Mouse (Mus musculus): ENCODE measurements around the gene Atp6v1g2.

Atp6v1g2 gene

DNA sequence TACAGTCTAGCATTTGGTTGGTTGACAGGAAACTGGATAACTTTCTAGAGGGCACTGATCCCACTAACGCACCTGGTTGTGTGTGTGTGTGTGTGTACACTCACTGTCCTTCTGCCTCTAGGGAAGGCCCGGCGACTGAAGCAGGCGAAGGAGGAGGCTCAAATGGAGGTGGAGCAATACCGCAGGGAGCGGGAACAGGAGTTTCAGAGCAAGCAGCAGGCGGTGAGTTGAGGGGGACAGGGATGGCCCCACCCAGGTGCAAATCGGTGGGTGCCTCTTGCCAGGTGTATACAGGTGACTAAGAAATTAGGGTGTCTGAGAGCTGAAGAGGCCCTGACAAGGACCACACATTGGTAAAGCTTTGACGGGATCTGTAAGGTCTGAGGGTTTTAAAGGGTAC lies 3.5 kb downstream of the Atp6v1g2 start:
- no peak for DNase-seq (ENCODE audit: low spot score in 2 of 2)

DNA sequence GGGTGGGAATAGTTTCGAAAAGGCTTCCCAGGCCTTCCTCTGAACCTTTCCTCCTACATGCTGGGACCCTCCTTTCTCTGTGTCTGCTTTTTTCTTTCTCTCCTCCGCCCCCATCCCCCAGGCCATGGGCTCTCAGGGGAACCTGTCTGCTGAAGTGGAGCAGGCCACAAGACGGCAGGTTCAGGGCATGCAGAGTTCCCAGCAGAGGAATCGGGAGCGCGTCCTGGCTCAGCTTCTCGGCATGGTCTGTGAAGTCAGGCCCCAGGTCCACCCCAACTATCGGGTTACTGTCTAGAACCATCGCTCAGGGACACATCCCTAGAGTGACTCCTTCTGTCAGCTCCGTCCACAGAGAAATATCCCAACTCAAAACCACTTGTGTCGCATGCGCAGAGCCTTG lies 4.0 kb downstream of the Atp6v1g2 start:
- DNase-seq (ENCODE audit: low spot score in 2 of 2) = no peak

DNA sequence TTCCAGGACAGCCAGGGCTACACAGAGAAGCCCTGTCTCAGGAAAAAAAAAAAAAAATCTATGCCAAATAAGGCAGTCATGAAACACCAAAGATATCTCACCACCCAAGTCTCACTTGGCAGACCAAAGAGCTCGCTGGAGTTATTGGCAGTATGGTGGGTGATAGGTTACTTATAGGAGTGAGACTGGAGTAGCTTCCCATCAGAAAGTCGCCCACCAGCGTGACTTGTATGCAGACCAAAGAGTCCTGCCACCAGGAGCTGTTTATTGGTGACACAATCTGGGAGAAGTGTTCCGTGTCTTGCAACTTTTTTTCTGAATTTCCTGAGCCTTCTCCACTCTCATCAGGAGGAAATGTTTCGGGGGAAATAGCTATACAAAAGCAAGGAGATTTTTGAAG lies 6.2 kb downstream of the Atp6v1g2 start:
- no peak for DNase-seq (ENCODE audit: low spot score in 2 of 2)

DNA sequence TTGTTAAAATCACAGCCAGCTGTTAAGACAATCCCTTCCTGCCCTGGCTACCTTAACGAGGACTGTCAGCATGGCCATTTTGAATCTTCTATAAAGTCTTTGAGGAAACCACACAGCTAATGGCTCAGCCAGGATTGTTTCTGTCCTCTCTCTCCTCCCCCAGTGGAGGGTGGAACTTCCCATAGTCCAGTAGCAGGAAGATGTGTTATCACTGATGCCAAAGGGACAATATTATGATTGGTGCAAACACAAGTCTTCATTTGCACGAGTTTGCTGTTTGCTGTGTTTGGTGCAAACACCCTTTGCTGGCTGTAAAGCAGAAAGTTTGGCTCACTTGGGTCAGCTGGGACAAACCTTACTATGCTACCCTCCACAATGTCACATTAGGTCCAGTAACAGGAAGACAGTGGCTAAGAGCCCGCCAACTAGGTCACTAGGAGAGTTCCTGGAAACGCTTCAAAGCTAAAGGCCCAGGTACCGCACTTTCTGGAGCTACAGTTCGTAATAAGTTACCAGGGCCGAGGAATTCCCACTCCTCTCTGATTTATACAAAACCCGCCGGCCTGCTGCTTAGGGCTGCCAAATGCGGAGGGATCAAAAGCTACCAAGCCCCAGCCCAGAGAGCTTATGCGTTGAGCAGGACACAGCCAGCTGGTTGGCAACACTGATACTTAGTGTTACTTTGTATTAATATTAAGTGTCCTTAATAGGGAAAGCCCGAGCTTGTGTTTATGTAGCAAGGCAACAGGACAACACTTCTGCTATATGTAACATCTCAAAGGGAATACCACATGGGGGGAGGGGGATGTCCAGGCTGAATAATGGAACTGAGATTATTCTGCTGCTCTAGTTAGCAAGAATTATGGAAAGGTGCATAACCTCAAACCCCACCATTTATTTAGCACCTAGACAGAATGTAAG lies 7.2 kb downstream of the Atp6v1g2 start:
- DNase-seq (ENCODE audit: low spot score in 2 of 2) = no peak

DNA sequence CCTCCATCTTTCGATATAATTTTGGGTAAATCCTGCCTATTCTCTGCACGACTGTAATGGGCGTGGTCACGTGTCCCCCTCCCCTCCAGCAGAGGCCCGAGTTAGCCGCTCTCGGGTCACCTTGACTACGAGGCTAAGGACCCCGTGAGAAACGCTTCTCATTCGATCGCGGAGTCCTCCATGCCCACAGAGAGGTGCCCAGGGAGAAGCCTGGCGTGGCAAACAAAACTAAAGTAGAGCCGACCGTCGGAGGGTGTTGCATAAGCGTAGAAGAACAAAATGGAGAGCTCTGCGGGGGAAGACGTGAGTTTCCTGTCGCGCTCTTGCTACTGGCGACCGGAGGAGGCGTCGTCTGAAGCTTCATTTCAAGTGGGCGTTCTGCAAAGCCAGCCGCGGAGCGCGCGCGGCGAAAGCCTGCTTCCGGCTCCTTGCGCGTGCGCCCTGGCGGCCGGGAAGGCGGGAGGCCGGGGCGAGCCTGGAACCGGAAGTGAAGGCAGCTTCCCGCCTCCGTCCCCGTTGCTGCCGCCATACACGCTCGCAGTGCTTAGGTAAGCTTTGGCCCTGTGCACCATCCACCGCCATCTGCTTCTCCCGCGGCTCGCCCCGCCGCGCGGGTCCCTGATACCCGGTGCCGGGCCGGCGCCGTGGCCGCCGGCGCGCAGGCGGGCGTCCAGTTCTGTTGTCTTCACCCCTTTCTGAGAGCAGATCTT lies 8.0 kb downstream of the Atp6v1g2 start, which contains the start of gene Ddx39b:
Ddx39b (plus strand) TSS at position 442 of the 710 bp plus-strand sequence.
- peak; percentile 92 to 95 for DNase-seq (ENCODE audit: low spot score in 2 of 2)

- peak; percentile 65 to 70 for DNase-seq (ENCODE audit: low spot score in 2 of 2)
These were observed 8.8 kb downstream of the Atp6v1g2 start for GRCm38 (mm10) chr17:35242015-35242941.

- peak; percentile 42 to 56 for DNase-seq (ENCODE audit: low spot score in 2 of 2)
These were observed 9.6 kb downstream of the Atp6v1g2 start for GRCm38 (mm10) chr17:35243086-35243485.

- DNase-seq (ENCODE audit: low spot score in 2 of 2) = no peak
These were observed 11.5 kb downstream of the Atp6v1g2 start for GRCm38 (mm10) chr17:35244999-35245398.

DNA sequence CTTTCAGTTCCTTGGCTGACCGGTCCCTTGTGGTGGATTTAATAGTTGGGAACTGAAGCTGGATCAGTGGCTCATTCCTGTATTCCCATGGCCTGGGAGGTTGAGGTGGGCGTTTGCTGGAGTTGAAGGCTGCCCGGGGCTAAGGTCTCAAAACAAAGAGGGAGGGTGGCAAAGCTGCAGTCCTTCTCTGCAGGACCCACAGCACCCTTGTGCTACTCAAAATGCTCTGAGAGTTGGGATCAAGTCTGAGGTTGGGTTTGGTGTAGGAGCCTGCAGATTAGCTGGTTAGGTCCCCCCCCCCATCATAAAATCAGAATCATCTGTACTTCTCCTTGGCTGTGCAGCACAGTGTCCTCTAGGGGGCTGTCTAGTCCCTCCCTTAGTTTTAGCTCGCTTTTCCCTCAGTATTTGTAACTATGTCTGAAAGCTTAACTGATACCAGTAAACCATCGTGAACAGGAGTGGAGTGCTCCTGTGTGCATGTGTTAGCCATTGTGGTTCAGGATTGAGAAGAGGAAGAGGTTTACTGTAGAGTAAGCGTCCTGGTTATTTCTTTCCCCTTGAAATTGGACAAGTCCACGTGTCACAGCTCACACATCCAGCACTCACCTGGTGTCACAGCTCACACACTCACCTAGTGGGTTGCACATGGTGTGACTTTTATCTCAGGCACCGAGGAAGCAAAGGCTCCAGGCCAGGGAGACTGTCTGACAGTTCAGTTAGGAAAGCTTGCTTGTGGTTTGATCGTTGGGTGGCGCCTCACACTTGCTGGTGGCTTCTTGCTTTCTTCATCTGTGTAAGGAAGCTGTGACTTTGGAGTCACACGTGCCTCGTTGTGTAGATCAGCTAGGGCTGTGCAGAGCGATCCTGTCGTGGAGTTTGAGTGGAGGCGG lies 12.5 kb downstream of the Atp6v1g2 start:
- no peak for DNase-seq (ENCODE audit: low spot score in 2 of 2)

DNA sequence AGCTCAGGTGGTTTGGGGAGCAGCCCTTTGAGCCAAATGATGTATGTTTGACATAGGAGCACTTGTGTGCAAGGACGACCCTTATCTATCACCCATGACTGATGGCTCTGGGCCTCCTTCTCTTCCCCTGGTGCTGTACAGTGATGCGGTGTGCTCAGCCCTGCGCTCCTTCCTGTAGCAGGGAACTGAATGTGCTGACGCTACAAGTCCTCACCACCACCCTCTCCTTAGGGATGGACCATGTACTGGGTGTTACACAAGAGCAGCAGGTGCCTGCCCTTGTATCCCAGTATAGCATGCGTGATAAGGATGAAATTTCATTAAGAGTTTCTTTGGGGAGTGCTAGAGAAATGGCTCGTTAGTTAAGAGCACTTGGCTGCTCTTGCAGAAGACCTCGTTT lies 13.7 kb downstream of the Atp6v1g2 start:
- no peak for DNase-seq (ENCODE audit: low spot score in 2 of 2)

DNA sequence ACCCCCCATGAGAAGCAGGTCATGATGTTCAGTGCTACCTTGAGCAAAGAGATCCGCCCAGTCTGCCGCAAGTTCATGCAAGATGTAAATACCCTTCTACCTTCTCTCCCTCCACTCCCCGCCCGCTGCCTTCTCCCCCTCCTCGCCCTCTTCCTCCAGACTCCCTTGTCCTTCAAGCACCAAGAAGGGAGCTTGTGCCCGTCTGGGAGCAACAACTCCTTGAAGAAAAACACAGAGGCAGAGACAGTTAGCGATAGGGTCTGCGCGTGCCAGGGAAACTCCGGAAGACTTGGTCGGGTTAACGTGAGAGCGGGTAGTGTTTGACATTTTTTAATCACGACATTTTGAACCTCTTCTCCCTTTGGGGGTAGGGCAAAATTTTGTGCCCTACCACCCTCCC lies 15.5 kb downstream of the Atp6v1g2 start:
- DNase-seq (ENCODE audit: low spot score in 2 of 2) = no peak

DNA sequence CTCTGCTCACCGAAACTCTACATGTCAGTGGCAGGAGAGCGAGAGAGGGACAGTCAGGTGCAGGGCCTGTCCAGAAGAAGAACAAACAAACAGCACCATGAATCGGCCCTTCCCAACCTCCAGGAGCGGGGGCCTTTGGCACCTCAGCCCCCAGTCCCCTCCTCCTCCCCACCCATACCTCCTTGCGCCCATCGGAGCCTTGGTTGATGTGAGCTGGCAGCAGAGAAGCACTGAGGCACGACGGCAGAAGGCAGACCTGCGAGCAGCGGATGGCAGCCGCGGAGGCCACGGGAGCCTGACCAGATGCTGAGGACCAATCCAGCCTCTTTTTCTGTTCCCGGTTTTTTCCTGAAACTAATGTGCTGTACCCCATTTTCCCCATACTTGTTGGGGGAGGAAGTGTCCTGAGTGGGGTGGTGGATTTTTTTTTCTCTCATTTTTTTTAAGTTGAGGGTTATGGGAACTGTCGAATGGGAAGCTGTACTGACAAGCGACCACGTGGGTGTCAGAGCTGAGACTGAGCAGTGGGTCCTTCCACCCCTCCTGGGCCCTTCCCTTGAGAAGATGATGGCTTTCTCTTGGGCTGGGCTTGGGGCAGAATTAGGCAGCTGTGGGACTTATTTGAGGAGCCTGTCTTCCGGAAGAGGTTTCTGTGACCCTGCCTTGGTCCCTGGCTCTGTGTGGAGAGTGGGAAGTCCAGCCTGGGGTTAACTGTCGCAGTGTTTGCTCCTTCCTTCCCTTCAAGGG lies 16.2 kb downstream of the Atp6v1g2 start:
- DNase-seq (ENCODE audit: low spot score in 2 of 2) = no peak

- no peak for DNase-seq (ENCODE audit: low spot score in 2 of 2)
These were observed 17.1 kb downstream of the Atp6v1g2 start for GRCm38 (mm10) chr17:35250348-35251120.

GRCm38 (mm10) chr17:35251162-35251719 lies 17.8 kb downstream of the Atp6v1g2 start:
- no peak for DNase-seq (ENCODE audit: low spot score in 2 of 2)

- no peak for DNase-seq (ENCODE audit: low spot score in 2 of 2)
These were observed 18.5 kb downstream of the Atp6v1g2 start for GRCm38 (mm10) chr17:35251981-35252380.

DNA sequence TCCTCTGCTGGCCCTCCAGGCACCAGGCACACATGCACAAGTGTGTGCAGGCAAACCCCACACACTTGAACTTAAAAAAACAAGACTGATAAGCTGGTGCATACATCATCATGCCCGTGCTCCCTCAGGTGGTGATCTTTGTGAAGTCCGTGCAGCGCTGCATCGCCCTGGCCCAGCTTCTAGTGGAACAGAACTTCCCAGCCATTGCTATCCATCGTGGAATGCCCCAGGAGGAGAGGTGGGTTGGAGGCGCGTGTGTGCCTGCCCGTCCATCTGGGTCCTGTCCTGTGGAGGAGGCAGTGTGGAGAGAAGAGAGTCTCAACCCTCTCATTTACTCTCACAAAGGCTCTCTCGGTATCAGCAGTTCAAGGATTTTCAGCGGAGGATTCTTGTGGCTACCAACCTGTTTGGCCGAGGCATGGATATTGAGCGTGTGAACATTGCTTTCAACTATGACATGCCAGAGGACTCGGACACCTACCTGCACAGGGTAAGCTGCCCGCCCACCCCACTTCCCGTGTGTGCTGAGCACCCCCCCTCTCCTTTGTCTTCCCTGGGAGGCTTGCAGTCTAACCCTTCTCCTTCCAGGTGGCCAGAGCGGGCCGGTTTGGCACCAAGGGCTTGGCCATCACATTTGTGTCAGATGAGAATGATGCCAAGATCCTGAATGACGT lies 19.3 kb downstream of the Atp6v1g2 start:
- DNase-seq (ENCODE audit: low spot score in 2 of 2) = no peak

DNA sequence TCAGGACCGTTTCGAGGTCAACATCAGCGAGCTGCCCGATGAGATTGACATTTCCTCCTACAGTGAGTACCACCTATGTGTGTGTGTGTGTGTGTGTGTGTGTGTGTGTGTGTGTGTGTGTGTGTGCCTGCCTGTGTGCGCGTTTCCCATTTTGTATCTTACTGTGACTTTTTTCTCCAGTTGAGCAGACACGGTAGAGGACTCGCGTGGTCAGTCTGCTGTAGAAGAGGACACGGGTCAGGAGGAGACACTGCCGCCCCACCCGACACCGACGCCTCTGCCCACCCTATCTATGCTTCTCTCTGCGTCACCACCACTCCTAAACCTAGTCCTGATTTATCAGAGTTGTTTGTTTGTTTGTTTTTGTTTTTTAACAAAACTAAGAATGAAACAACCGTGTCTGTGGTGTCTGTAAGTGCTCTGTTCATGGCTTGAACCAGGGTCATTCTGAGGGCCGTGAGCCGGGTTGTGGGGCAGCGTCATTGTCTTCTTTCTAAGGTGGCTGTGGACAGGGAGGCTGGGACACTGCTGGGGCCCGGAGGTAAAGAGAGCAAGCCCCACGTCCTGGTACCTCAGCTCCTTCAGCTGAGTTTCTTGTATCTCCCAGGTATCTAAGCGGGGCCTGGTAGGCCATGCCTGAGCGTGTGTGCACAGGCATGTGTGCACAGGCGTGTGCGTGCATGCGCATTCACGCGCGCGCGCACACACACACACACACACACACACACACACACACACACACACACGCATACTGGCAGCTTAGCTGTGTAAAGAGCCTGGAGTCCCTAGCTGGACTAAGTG lies 20.0 kb downstream of the Atp6v1g2 start:
- no peak for DNase-seq (ENCODE audit: low spot score in 2 of 2)
